Mouse (Mus musculus) MEL (cell line): ENCODE data around the gene Hsph1. TPM values are rescaled to one million over a fixed set of nuclear protein-coding genes. Genes with fewer than 3 reads are reported as not detected.
A peak's percentile ranks its signal among the peaks of the same experiment; 100 is the strongest.

Experiments used
- DNase-seq: peaks from one replicate; pipeline ENCODE4 v3.0.0; 2011; ENCODE audit warnings: low read depth, low spot score
- H3K27ac ChIP-seq: 2 replicates; pipeline ENCODE4 v1.5.1; 2012; ENCODE audit warnings: low read depth, mild to moderate bottlenecking, control low read depth, low read length, moderate library complexity; ENCODE audit not compliant: control insufficient read depth
- H3K27me3 ChIP-seq, 2 experiments: fragments of 150-350 bp in 1 of 2; sonication (generic) in 1 of 2; 2 replicates each; pipeline ENCODE4 v1.6.1; 2012; ENCODE audit warnings: low read length in 2 of 2, mild to moderate bottlenecking in 2 of 2, improper control_type of control experiment in 1 of 2, moderate library complexity in 1 of 2; ENCODE audit not compliant: insufficient read depth in 2 of 2, control insufficient read depth in 1 of 2
- H3K36me3 ChIP-seq, 2 experiments: 2 replicates each; pipeline ENCODE4 v1.6.1; 2012 to 2014; ENCODE audit warnings: low read length in 2 of 2, improper control_type of control experiment in 1 of 2, inconsistent platforms in 1 of 2, mild to moderate bottlenecking in 1 of 2; ENCODE audit not compliant: insufficient read depth in 2 of 2, control insufficient read depth in 1 of 2
- H3K4me1 ChIP-seq, 2 experiments: fragments of 150-350 bp in 1 of 2; sonication (generic) in 1 of 2; 2 replicates each; pipeline ENCODE4 v1.6.1; 2012; ENCODE audit warnings: low read length in 2 of 2, improper control_type of control experiment in 1 of 2, mild to moderate bottlenecking in 1 of 2; ENCODE audit not compliant: insufficient read depth in 2 of 2, control insufficient read depth in 1 of 2
- H3K4me3 ChIP-seq, 2 experiments: fragments of 150-350 bp in 1 of 2; sonication (generic) in 1 of 2; 2 replicates each; pipeline ENCODE4 v1.5.1; 2012; ENCODE audit warnings: low read depth in 2 of 2, low read length in 2 of 2, mild to moderate bottlenecking in 2 of 2, moderate library complexity in 2 of 2, control low read depth in 1 of 2, improper control_type of control experiment in 1 of 2; ENCODE audit not compliant: control insufficient read depth in 1 of 2, insufficient read depth in 1 of 2
- H3K79me2 ChIP-seq: 2 replicates; pipeline ENCODE4 v1.6.1; 2012; ENCODE audit warnings: mild to moderate bottlenecking, low read length, moderate library complexity; ENCODE audit not compliant: control insufficient read depth, poor library complexity, insufficient read depth
- H3K9ac ChIP-seq: 2 replicates; pipeline ENCODE4 v1.6.1; 2012; ENCODE audit warnings: low read depth, mild to moderate bottlenecking, control low read depth, low read length, moderate library complexity; ENCODE audit not compliant: control insufficient read depth, poor library complexity, severe bottlenecking
- H3K9me3 ChIP-seq: fragments of 150-350 bp; sonication (generic); replicated peaks from 2 replicates; pipeline ENCODE4 v1.6.1; 2012; ENCODE audit warnings: mild to moderate bottlenecking, low read length, improper control_type of control experiment, moderate library complexity; ENCODE audit not compliant: insufficient read depth
- BHLHE40 ChIP-seq: IDR thresholded peaks from 2 replicates; pipeline ENCODE4 v1.6.1; 2012; ENCODE audit warnings: low read depth, mild to moderate bottlenecking, inconsistent platforms, low read length, improper control_type of control experiment, borderline replicate concordance
- CTCF ChIP-seq, 3 experiments: IDR thresholded peaks in 2 of 3; conservative IDR thresholded peaks in 1 of 3; 2 replicates each; pipeline ENCODE4 v1.5.1; 2011 to 2012; ENCODE audit warnings: low read length in 3 of 3, low read depth in 2 of 3, mild to moderate bottlenecking in 2 of 3, improper control_type of control experiment in 1 of 3, inconsistent platforms in 1 of 3, mixed read lengths in 1 of 3, moderate library complexity in 1 of 3; ENCODE audit not compliant: control insufficient read depth in 1 of 3, insufficient read depth in 1 of 3, poor library complexity in 1 of 3, severe bottlenecking in 1 of 3
- E2F4 ChIP-seq: IDR thresholded peaks from 2 replicates; pipeline ENCODE4 v1.6.1; 2011; ENCODE audit warnings: low read depth, low read length, improper control_type of control experiment, borderline replicate concordance
- EP300 ChIP-seq, 2 experiments: IDR thresholded peaks; 2 replicates each; pipeline ENCODE4 v1.6.1; 2011; ENCODE audit warnings: improper control_type of control experiment in 2 of 2, low read length in 2 of 2, low read depth in 1 of 2, mild to moderate bottlenecking in 1 of 2
- ETS1 ChIP-seq: IDR thresholded peaks from 2 replicates; pipeline ENCODE4 v1.6.1; 2012; ENCODE audit warnings: low read depth, mild to moderate bottlenecking, inconsistent platforms, low read length, improper control_type of control experiment, moderate library complexity
- GABPA ChIP-seq: IDR thresholded peaks from 2 replicates; pipeline ENCODE4 v1.6.1; 2012; ENCODE audit warnings: low read depth, mild to moderate bottlenecking, inconsistent platforms, low read length, improper control_type of control experiment, moderate library complexity
- GATA1 ChIP-seq: IDR thresholded peaks from 2 replicates; pipeline ENCODE4 v1.6.1; 2011; ENCODE audit warnings: low read depth, low read length, improper control_type of control experiment
- KAT2A ChIP-seq: conservative IDR thresholded peaks from 2 replicates; pipeline ENCODE4 v1.6.1; 2012; ENCODE audit warnings: low read depth, low read length, improper control_type of control experiment, inconsistent platforms
- MAFK ChIP-seq: IDR thresholded peaks from 2 replicates; pipeline ENCODE4 v1.6.1; 2011; ENCODE audit warnings: low read depth, mild to moderate bottlenecking, low read length, improper control_type of control experiment, borderline replicate concordance
- MEF2A ChIP-seq: IDR thresholded peaks from 2 replicates; pipeline ENCODE4 v1.6.1; 2014; ENCODE audit warnings: low read depth, mild to moderate bottlenecking, inconsistent platforms, low read length, improper control_type of control experiment; ENCODE audit not compliant: poor library complexity, insufficient replicate concordance, severe bottlenecking; ENCODE audit errors: extremely low read depth
- MYB ChIP-seq: IDR thresholded peaks from 2 replicates; pipeline ENCODE4 v1.6.1; 2011; ENCODE audit warnings: mild to moderate bottlenecking, low read depth, low read length, improper control_type of control experiment
- NELFE ChIP-seq: IDR thresholded peaks from 2 replicates; pipeline ENCODE4 v1.6.1; 2011; ENCODE audit warnings: low read depth, low read length, improper control_type of control experiment
- NRF1 ChIP-seq: IDR thresholded peaks from 2 replicates; pipeline ENCODE4 v1.6.1; 2014; ENCODE audit warnings: low read depth, mild to moderate bottlenecking, inconsistent platforms, low read length, improper control_type of control experiment, moderate library complexity; ENCODE audit not compliant: poor library complexity, insufficient read depth, severe bottlenecking
- POLR2A ChIP-seq, 2 experiments: IDR thresholded peaks; 2 replicates each; pipeline ENCODE4 v1.6.1; 2011 to 2012; ENCODE audit warnings: low read length in 2 of 2, mild to moderate bottlenecking in 2 of 2, control low read depth in 1 of 2, improper control_type of control experiment in 1 of 2, low read depth in 1 of 2, moderate library complexity in 1 of 2; ENCODE audit not compliant: control insufficient read depth in 1 of 2, insufficient read depth in 1 of 2, poor library complexity in 1 of 2
- POLR2AphosphoS2 ChIP-seq: IDR thresholded peaks from 2 replicates; pipeline ENCODE4 v1.6.1; 2011; ENCODE audit warnings: low read length, improper control_type of control experiment
- RAD21 ChIP-seq: IDR thresholded peaks from 2 replicates; pipeline ENCODE4 v1.6.1; 2011; ENCODE audit warnings: mild to moderate bottlenecking, low read depth, low read length, improper control_type of control experiment
- SIN3A ChIP-seq: IDR thresholded peaks from 2 replicates; pipeline ENCODE4 v1.6.1; 2012; ENCODE audit warnings: low read length, improper control_type of control experiment, inconsistent platforms
- TAL1 ChIP-seq: IDR thresholded peaks from 2 replicates; pipeline ENCODE4 v1.6.1; 2012; ENCODE audit warnings: mild to moderate bottlenecking, inconsistent platforms, low read length, moderate library complexity, mixed read lengths
- TBP ChIP-seq: IDR thresholded peaks from 2 replicates; pipeline ENCODE4 v1.8.0; 2011; ENCODE audit warnings: low read depth, low read length, improper control_type of control experiment
- USF1 ChIP-seq: IDR thresholded peaks from 2 replicates; pipeline ENCODE4 v1.6.1; 2014; ENCODE audit warnings: low read depth, mild to moderate bottlenecking, inconsistent platforms, low read length, improper control_type of control experiment, moderate library complexity
- ZC3H11A ChIP-seq: IDR thresholded peaks from 2 replicates; pipeline ENCODE4 v1.6.1; 2012; ENCODE audit warnings: low read depth, mild to moderate bottlenecking, inconsistent platforms, low read length, improper control_type of control experiment
- ZKSCAN1 ChIP-seq: IDR thresholded peaks from 2 replicates; pipeline ENCODE4 v1.6.1; 2012; ENCODE audit warnings: low read depth, mild to moderate bottlenecking, inconsistent platforms, low read length, improper control_type of control experiment, moderate library complexity
- ZNF384 ChIP-seq: IDR thresholded peaks from 2 replicates; pipeline ENCODE4 v1.6.1; 2012; ENCODE audit warnings: low read depth, mild to moderate bottlenecking, inconsistent platforms, low read length, improper control_type of control experiment
- polyA plus RNA-seq, 2 experiments: library from polyadenylated mRNA; stranded (reverse) in 1 of 2; unstranded in 1 of 2; fragments of >175 nt in 1 of 2; fragments of >200 nt in 1 of 2; gene quantifications; 2 replicates each; pipeline versions ENCODE4 v1.2.1 to v1.2.4; 2012; ENCODE audit warnings: low replicate concordance in 2 of 2, low read depth in 1 of 2; ENCODE audit not compliant: insufficient read length in 2 of 2, insufficient read depth in 1 of 2, missing spikeins in 1 of 2
- total RNA-seq: library from RNA; depleted of rRNA; stranded (reverse); fragments of 300-350 nt; gene quantifications from 2 replicates; pipeline ENCODE4 v1.2.3, GENCODE M21; 2012

The Hsph1 gene
- total and polyA plus RNA-seq, 3 experiments, result 176 to 388 (median 300) TPM

DNA sequence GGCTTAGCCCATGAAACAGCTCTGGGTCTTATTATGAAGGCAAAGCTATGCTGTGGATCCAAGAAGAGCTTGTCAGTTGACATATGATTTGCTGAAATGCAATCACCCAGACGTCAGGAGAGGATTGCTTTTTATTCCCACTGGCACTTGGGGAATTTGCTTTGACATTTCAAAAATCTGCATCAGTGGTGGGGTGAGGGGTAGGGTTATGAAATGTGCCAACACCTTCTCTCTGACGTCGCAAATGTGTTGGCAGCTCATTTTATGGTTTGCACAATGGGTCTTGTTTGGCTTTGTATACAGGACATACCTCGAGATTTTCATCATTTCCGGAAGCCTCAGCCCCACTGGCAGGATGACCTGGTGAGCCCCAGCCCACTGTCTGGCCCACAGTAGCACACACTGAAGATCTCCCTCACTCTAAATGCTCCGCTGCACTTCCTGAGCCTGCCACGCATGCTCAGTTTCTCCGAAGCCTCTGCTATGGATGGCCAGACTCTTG is 52.0 kb downstream of the Hsph1 start:
- Histone ChIP-seq H3K4me1 (peaks cover 9 to 43% of the 10 kb centered on the region in 2 experiments), H3K4me3 (no peak overlapping the region), H3K36me3 (peaks cover 0 to 33% of the 10 kb centered on the region in 2 experiments; a peak in 2 of 4 replicates), H3K27ac (no peak overlapping the region), H3K79me2 (no peaks in the 10 kb centered on the region), H3K9me3 (no peaks in the 10 kb centered on the region), H3K9ac (no peak overlapping the region), H3K27me3 (no peaks in the 10 kb centered on the region)
- no peak for TF ChIP-seq GABPA
- TF ChIP-seq CTCF (IDR thresholded peaks at IDR 0.05 in 2 of 3, conservative IDR thresholded peaks at IDR 0.05 in 1 of 3; ENCODE audit: control insufficient read depth in 1 of 3, insufficient read depth in 1 of 3, low read depth in 2 of 3, low read length in 3 of 3, poor library complexity in 1 of 3, severe bottlenecking in 1 of 3), result no peak
- DNase-seq, result no peak

- Histone ChIP-seq H3K4me1 (peaks cover 9 to 36% of the 10 kb centered on the region in 2 experiments), H3K9ac (no peak overlapping the region), H3K27ac (no peak overlapping the region), H3K36me3 (peaks cover 0 to 26% of the 10 kb centered on the region in 2 experiments; a peak in 2 of 4 replicates)
- no peak for TF ChIP-seq ETS1
- no peak for TF ChIP-seq TBP
- TF ChIP-seq ZKSCAN1, result no peak
- no peak for TF ChIP-seq USF1
- TF ChIP-seq TAL1, result no peak
- no peak for TF ChIP-seq MEF2A
- TF ChIP-seq, all 39 proteins: peak for 0
- Histone ChIP-seq H3K9me3 (no peaks in the 10 kb centered on the region), H3K27me3 (no peaks in the 10 kb centered on the region), H3K79me2 (no peaks in the 10 kb centered on the region), H3K4me3 (no peak overlapping the region)
- DNase-seq, result peak; percentile 41
These were observed 52.7 kb downstream of the Hsph1 start for GRCm38 (mm10) chr5:149583507-149583906.

- DNase-seq, result peak; percentile 40
- Histone ChIP-seq H3K36me3 (peaks cover 0 to 19% of the 10 kb centered on the region in 2 experiments; a peak in 2 of 4 replicates), H3K27me3 (no peaks in the 10 kb centered on the region), H3K27ac (no peak overlapping the region), H3K9me3 (no peaks in the 10 kb centered on the region), H3K9ac (no peak overlapping the region), H3K79me2 (no peaks in the 10 kb centered on the region), H3K4me1 (peaks cover 7 to 29% of the 10 kb centered on the region in 2 experiments), H3K4me3 (no peak overlapping the region)
- TF ChIP-seq TAL1 (no peak), NELFE (no peak), RAD21 (no peak), BHLHE40 (peak; percentile 13; the same call in 1 of the 2 replicates), ZNF384 (no peak), MYB (no peak), CTCF (IDR thresholded peaks at IDR 0.05 in 2 of 3, conservative IDR thresholded peaks at IDR 0.05 in 1 of 3; ENCODE audit: control insufficient read depth in 1 of 3, insufficient read depth in 1 of 3, low read depth in 2 of 3, low read length in 3 of 3, poor library complexity in 1 of 3, severe bottlenecking in 1 of 3) (no peak), ZC3H11A (no peak), POLR2A (IDR thresholded peaks at IDR 0.05; ENCODE audit: control insufficient read depth in 1 of 2, insufficient read depth in 1 of 2, low read depth in 1 of 2, low read length in 2 of 2, poor library complexity in 1 of 2) (no peak), MAFK (no peak; the same call in 1 of the 2 replicates), KAT2A (no peak), SIN3A (0 out of 2 replicates have a peak, but pooled peaks have one; percentile 31), POLR2AphosphoS2 (no peak), USF1 (no peak), GATA1 (peak; percentile 56; the same call in 1 of the 2 replicates), ETS1 (no peak), GABPA (no peak), NRF1 (no peak), E2F4 (no peak), EP300 (IDR thresholded peaks at IDR 0.05; ENCODE audit: low read depth in 1 of 2, low read length in 2 of 2) (peak; percentile 68 to 71)
These were observed 53.4 kb downstream of the Hsph1 start for GRCm38 (mm10) chr5:149582642-149583262.
